Mouse (Mus musculus): ENCODE data around the gene Gm36176. TPM values are rescaled to one million over a fixed set of nuclear protein-coding genes. Genes with fewer than 3 reads are reported as not detected.

Gm36176 gene
- polyA plus RNA-seq, 1 experiment from 2014 or later, result not detected

DNA sequence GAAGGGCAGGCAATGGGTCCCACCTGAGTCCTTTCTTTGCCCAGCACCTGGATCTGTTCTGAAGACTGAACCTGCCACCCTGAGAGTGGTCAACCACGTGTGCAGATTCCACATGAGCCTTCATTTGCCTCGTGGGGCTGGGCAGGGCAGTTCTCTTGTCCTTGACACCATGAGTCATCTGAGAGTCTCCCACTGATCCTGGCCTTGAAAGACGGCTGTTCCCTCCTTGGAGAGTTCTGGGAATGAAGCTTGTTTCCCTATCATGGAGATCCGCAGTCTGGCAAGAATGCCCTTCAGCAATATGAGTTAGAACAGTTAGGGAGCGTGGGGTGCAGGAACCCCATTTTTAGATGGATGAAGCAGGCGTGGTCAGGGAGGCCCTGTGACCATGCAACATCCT lies 7.6 kb upstream of the Gm36176 start:
- ATAC-seq, result no peak
- no peak overlapping the region for H3K9ac ChIP-seq
- no peaks in the 10 kb centered on the region for H3K36me3 ChIP-seq
- H3K4me1 ChIP-seq, result no peaks in the 10 kb centered on the region
- H3K27ac ChIP-seq, result no peak overlapping the region
- H3K4me3 ChIP-seq, result no peak overlapping the region
- H3K4me2 ChIP-seq, result no peak overlapping the region
- WGBS (ENCODE audit: insufficient replicate concordance), result 54% methylated on average over 6 of the region's 6 CpGs
- H3K27me3 ChIP-seq (replicated peaks), result no peaks in the 10 kb centered on the region
- H3K9me3 ChIP-seq (replicated peaks), result no peaks in the 10 kb centered on the region

- H3K36me3 ChIP-seq, result no peaks in the 10 kb centered on the region
- H3K4me2 ChIP-seq, result no peak overlapping the region
- H3K4me1 ChIP-seq, result no peaks in the 10 kb centered on the region
- H3K27ac ChIP-seq, result no peak overlapping the region
- 9% methylated on average over 2 of the region's 2 CpGs for WGBS (ENCODE audit: insufficient replicate concordance)
- no peaks in the 10 kb centered on the region for H3K9me3 ChIP-seq (replicated peaks)
- no peak overlapping the region for H3K4me3 ChIP-seq
- H3K27me3 ChIP-seq (replicated peaks), result no peaks in the 10 kb centered on the region
- H3K9ac ChIP-seq, result no peak overlapping the region
- no peak for ATAC-seq
Observed at GRCm38 (mm10) chr10:77846961-77847360, 358 bp downstream of the Gm36176 start.

DNA sequence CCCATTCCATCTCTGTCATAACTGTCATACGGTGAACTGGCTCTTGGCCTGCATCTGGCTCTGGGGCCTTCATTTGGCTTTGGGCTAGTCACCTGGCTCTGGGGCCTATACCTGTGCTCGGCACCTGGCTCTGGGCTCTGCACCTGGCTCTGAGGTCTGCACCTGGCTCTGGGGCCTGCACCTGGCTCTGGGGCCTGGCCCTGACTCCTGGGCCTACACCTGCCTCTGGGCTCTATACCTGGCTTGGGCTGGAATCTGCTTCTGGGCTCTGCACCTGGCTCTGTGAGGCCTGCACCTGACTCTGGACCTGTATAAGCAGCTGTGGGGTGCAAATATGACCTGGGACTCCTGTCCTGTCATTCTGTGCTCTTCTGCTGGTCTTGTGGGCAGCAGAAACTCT lies 935 bp downstream of the Gm36176 start:
- H3K9me3 ChIP-seq (replicated peaks), result no peaks in the 10 kb centered on the region
- ATAC-seq, result no peak
- H3K4me3 ChIP-seq, result no peak overlapping the region
- H3K36me3 ChIP-seq, result no peaks in the 10 kb centered on the region
- H3K27me3 ChIP-seq (replicated peaks), result no peaks in the 10 kb centered on the region; the same call in 1 of the 2 replicates
- H3K27ac ChIP-seq, result no peak overlapping the region
- H3K9ac ChIP-seq, result no peak overlapping the region
- no peak overlapping the region for H3K4me2 ChIP-seq
- WGBS (ENCODE audit: insufficient replicate concordance), result 59% methylated on average over 2 of the region's 2 CpGs
- H3K4me1 ChIP-seq, result no peaks in the 10 kb centered on the region

GRCm38 (mm10) chr10:77852559-77852958 lies 6.0 kb downstream of the Gm36176 start, which contains the start of gene Gm10318:
TSS of gene Gm10318 (plus strand) at chr10:77852859.
- Histone ChIP-seq H3K4me3 (no peak within 1 kb of the TSS), H3K36me3 (no peaks in the 10 kb centered on the region), H3K4me1 (no peaks in the 10 kb centered on the region), H3K27me3 (replicated peaks) (no peaks in the 10 kb centered on the region; the same call in 1 of the 2 replicates), H3K9me3 (replicated peaks) (no peaks in the 10 kb centered on the region), H3K9ac (no peak within 1 kb of the TSS), H3K27ac (no peak within 1 kb of the TSS), H3K4me2 (no peak within 1 kb of the TSS)
- ATAC-seq, result no peak
- WGBS (ENCODE audit: insufficient replicate concordance), result 58% methylated on average over 9 of the region's 9 CpGs

GRCm38 (mm10) chr10:77861675-77862074 lies 15.1 kb downstream of the Gm36176 start, which contains the start of gene Gm3285:
TSS of gene Gm3285 (plus strand) at chr10:77861975.
- Histone ChIP-seq H3K4me3 (no peak within 1 kb of the TSS), H3K36me3 (no peaks in the 10 kb centered on the region), H3K27me3 (replicated peaks) (peaks cover 14% of the 10 kb centered on the region; the same call in 1 of the 2 replicates), H3K9ac (no peak within 1 kb of the TSS), H3K4me1 (0 out of 2 replicates have a peak, but pooled peaks cover 7% of the 10 kb centered on the region), H3K9me3 (replicated peaks) (0 out of 2 replicates have a peak, but pooled peaks cover 4% of the 10 kb centered on the region), H3K27ac (no peak within 1 kb of the TSS), H3K4me2 (no peak within 1 kb of the TSS)
- WGBS (ENCODE audit: insufficient replicate concordance), result 50% methylated on average over 7 of the region's 7 CpGs
- no peak for ATAC-seq

DNA sequence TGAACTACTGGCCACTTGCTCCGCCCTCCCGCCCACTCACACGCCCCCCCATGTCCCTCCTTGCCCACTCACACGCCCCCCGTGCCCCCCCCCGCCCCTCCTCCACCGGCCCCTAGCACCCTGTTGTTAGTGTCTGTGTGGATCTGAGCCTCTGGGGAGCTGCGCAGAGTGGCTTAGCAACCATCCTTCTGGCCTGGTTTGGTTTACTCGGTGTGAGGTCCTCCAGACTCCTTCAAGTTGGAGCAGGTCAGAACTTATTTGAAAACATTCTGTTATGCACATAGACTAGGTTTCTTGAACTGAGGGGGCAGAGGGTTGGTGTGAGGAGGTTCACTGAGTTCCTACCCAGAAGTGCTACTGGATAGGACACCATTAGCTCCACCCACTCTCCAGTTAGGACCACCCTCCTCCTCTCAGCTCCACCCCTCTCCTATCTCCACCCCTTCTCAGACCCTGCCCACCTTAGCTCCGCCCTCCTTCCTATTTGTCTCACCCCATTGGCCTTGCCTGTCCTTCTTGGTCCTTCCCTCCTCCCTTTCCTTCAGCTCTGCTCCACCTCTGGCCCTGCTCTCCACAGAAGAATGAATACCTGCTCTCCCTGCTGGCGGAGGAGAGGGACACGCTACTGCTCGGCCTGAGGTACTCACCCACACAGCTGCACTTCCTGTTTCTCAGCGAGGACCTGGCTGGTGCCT lies 17.6 kb downstream of the Gm36176 start:
- ATAC-seq, result peak; percentile 82
- WGBS (ENCODE audit: insufficient replicate concordance), result 22% methylated on average over 14 of the region's 14 CpGs
- no peaks in the 10 kb centered on the region for H3K9me3 ChIP-seq (replicated peaks)
- H3K4me2 ChIP-seq, result peak overlapping the region; percentile 49
- no peaks in the 10 kb centered on the region for H3K36me3 ChIP-seq
- peaks cover 14% of the 10 kb centered on the region; the same call in 1 of the 2 replicates for H3K27me3 ChIP-seq (replicated peaks)
- no peak overlapping the region for H3K27ac ChIP-seq
- H3K4me1 ChIP-seq, result 0 out of 2 replicates have a peak, but pooled peaks cover 7% of the 10 kb centered on the region
- H3K4me3 ChIP-seq, result peak overlapping the region; percentile 20
- no peak overlapping the region for H3K9ac ChIP-seq

GRCm38 (mm10) chr10:77864762-77865143 lies 18.1 kb downstream of the Gm36176 start:
- Histone ChIP-seq H3K36me3 (no peaks in the 10 kb centered on the region), H3K4me1 (0 out of 2 replicates have a peak, but pooled peaks cover 7% of the 10 kb centered on the region), H3K4me3 (peak overlapping the region; percentile 20), H3K27me3 (replicated peaks) (peaks cover 14% of the 10 kb centered on the region; the same call in 1 of the 2 replicates), H3K9me3 (replicated peaks) (no peaks in the 10 kb centered on the region), H3K4me2 (peak overlapping the region; percentile 49), H3K27ac (no peak overlapping the region), H3K9ac (no peak overlapping the region)
- WGBS (ENCODE audit: insufficient replicate concordance), result 23% methylated on average over 11 of the region's 11 CpGs
- ATAC-seq, result 0 out of 2 replicates have a peak, but pooled peaks have one; percentile 10

DNA sequence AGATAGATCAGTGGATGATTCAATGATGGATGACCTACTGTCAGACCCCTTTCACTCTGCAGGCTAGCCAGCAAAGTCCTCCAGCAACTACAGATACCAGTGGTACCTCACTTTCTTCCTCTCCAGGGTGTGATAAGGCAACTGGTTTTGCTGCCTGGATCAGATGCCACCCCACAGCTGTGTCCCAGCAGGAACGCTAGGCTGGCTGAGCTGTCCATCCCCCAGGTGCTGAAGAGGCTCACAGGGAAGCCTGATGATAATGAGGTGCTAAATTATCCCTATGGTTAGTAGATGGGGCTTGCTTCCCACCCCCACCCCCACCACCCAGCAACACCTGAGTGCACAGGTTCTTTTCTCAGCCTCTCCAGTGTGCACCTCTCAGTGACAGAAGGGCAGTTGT lies 20.9 kb downstream of the Gm36176 start:
- no peak for ATAC-seq
- Histone ChIP-seq H3K9ac (no peak overlapping the region), H3K27ac (no peak overlapping the region), H3K36me3 (no peaks in the 10 kb centered on the region), H3K27me3 (replicated peaks) (peaks cover 5% of the 10 kb centered on the region; the same call in 1 of the 2 replicates), H3K9me3 (replicated peaks) (no peaks in the 10 kb centered on the region), H3K4me1 (0 out of 2 replicates have a peak, but pooled peaks cover 7% of the 10 kb centered on the region), H3K4me2 (no peak overlapping the region), H3K4me3 (no peak overlapping the region)
- WGBS (ENCODE audit: insufficient replicate concordance), result 11% methylated on average over 1 of the region's 1 CpGs

DNA sequence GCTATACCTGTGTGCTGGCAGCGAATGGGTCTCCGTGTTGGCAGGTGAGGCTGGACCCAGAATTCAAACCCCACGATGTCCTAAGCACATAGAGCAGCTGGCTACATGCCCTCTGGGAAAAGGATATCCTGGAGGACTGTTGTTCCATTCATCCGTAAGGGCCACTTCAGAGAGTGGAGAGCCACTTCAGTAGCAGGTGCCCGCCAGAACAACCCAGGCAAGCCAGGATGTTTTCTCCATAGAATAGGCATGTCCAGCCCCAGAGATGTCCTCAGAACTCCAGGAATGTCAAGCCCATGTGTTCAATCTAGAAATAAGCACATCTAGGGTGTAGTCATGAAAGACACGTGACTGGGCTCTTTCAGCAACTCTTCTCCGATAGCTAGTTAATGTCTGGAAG lies 23.0 kb downstream of the Gm36176 start:
- H3K4me2 ChIP-seq, result no peak overlapping the region
- H3K27ac ChIP-seq, result no peak overlapping the region
- H3K27me3 ChIP-seq (replicated peaks), result no peaks in the 10 kb centered on the region
- no peak for ATAC-seq
- no peak overlapping the region for H3K9ac ChIP-seq
- no peaks in the 10 kb centered on the region for H3K36me3 ChIP-seq
- H3K4me3 ChIP-seq, result no peak overlapping the region
- 71% methylated on average over 7 of the region's 7 CpGs for WGBS (ENCODE audit: insufficient replicate concordance)
- no peaks in the 10 kb centered on the region for H3K9me3 ChIP-seq (replicated peaks)
- H3K4me1 ChIP-seq, result 0 out of 2 replicates have a peak, but pooled peaks cover 4% of the 10 kb centered on the region

DNA sequence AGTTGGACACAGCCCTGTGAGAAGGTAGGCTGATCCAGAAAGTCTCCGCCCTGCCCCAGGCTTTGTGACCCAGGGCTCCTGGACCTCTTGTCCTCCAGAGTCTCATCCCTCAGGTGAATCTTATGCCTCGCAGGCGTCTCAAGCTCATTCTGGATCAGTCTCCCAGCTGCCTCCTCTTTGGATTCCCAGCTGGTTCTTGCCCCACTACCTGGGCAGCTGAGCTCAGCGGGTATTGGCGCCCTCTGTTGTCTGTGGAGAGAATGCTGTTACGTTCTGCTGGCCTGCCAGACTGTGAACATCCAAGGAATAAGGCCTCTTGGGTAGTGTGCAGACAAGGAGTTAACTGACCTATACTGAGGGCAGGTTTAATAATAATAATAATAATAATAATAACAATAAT lies 32.4 kb downstream of the Gm36176 start:
- H3K36me3 ChIP-seq, result no peaks in the 10 kb centered on the region
- no peak for ATAC-seq
- 51% methylated on average over 6 of the region's 6 CpGs for WGBS (ENCODE audit: insufficient replicate concordance)
- H3K4me1 ChIP-seq, result no peaks in the 10 kb centered on the region
- no peak overlapping the region for H3K9ac ChIP-seq
- H3K9me3 ChIP-seq (replicated peaks), result 0 out of 2 replicates have a peak, but pooled peaks cover 3% of the 10 kb centered on the region
- no peak overlapping the region for H3K4me2 ChIP-seq
- no peak overlapping the region for H3K27ac ChIP-seq
- H3K27me3 ChIP-seq (replicated peaks), result no peaks in the 10 kb centered on the region
- H3K4me3 ChIP-seq, result no peak overlapping the region

- WGBS (ENCODE audit: insufficient replicate concordance), result 28% methylated on average over 3 of the region's 3 CpGs
- Histone ChIP-seq H3K4me2 (no peak overlapping the region), H3K4me3 (no peak overlapping the region), H3K9me3 (replicated peaks) (0 out of 2 replicates have a peak, but pooled peaks cover 3% of the 10 kb centered on the region), H3K4me1 (no peaks in the 10 kb centered on the region), H3K27me3 (replicated peaks) (no peaks in the 10 kb centered on the region), H3K27ac (no peak overlapping the region), H3K9ac (no peak overlapping the region), H3K36me3 (no peaks in the 10 kb centered on the region)
- ATAC-seq, result no peak
Observed at GRCm38 (mm10) chr10:77880305-77880704, 33.7 kb downstream of the Gm36176 start.

DNA sequence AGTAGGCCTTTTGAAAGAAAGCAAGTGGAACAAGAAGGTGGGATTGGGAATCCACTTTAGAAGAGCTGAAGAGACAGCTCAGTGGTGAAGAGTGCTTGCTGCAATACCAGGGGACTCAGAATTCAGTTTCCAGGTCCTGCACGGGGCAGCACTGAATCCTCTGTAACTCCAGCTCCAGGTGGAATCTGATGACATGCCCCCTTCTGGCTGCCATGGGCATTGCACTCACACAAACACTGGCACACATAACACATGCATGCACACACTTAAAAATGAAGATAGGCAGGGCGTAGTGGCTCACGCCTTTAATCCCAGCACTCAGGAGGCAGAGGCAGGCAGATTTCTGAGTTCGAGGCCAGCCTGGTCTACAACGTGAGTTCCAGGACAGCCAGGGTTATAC lies 36.0 kb downstream of the Gm36176 start:
- H3K27me3 ChIP-seq (replicated peaks), result 0 out of 2 replicates have a peak, but pooled peaks cover 9% of the 10 kb centered on the region
- no peak overlapping the region for H3K9ac ChIP-seq
- H3K9me3 ChIP-seq (replicated peaks), result 0 out of 2 replicates have a peak, but pooled peaks cover 3% of the 10 kb centered on the region
- no peak overlapping the region for H3K27ac ChIP-seq
- ATAC-seq, result no peak
- H3K4me1 ChIP-seq, result no peaks in the 10 kb centered on the region
- no peaks in the 10 kb centered on the region for H3K36me3 ChIP-seq
- 75% methylated on average over 5 of the region's 5 CpGs for WGBS (ENCODE audit: insufficient replicate concordance)
- H3K4me2 ChIP-seq, result no peak overlapping the region
- H3K4me3 ChIP-seq, result no peak overlapping the region

Measured in liver, embryonic 12.5 days (tissue).